Mouse (Mus musculus) left cerebral cortex, postnatal 14 days (tissue): Measurements from ENCODE around the gene Nsd1. TPM values are rescaled to one million over a fixed set of nuclear protein-coding genes. Genes with fewer than 3 reads are reported as not detected.
A peak's percentile ranks its signal among the peaks of the same experiment; 100 is the strongest.

Experiments
- DNase-seq, 2 experiments: peaks; one replicate each; pipeline ENCODE4 v3.0.0; 2021 to 2022; ENCODE audit warnings: low spot score in 2 of 2, mixed read lengths in 1 of 2
- intact Hi-C: fragments of 180-260 bp; cut with DNase I; formaldehyde crosslinking; loops from one replicate; pipeline ENCODE4 v1.15.1; 2025
- long read RNA-seq, 2 experiments: library from polyadenylated mRNA; stranded (forward); transcript quantifications; one replicate each; pipeline ENCODE4 v2.0.0; 2021
- total RNA-seq, 2 experiments: library from RNA; stranded (reverse); gene quantifications; 2 replicates each; pipeline ENCODE4 v1.2.3; 2021

Nsd1 gene
- 100 to 1,000 TPM; 135 to 140 TPM for total RNA-seq
- long read RNA-seq, experiment 1, partial matches to known transcripts: 2 of 28 reads
- long read RNA-seq, experiment 1, other reads (novel, unspliced or antisense): 26 of 28 reads
- long read RNA-seq, experiment 2, partial matches to known transcripts: 7 of 23 reads
- long read RNA-seq, experiment 2, other reads (novel, unspliced or antisense): 16 of 23 reads

DNA sequence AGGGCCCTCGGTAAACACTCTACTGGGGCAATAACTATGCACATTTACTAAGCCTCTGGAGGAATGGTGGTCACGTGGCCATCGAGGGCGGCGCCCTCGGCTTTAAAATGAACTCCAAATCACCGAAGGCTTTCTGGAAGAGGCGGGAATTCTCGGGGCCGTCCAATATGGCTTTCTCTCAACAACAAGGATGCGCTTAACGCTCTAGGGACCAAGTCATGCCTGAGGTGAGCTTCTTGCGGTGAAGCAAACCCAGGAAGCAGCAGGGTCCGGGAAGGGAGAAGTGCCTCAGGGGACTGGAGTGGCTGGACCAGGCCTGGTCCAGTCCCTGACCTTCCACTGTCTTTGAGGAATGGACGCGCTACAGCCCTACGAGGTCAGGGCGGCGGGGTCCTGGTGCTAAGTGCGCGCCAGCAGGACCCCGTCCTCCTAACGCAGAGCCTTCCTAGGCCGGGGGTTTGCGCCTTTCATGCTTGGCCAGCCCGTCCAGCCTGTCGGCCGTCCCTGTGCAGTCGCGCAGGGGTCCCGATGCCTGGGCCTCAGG is at the start of gene Nsd1:
Nsd1 (plus strand) TSS at position 134 of the 544 bp plus-strand sequence.
- DNase-seq: no peak
- intact Hi-C loops: no loop called here

DNA sequence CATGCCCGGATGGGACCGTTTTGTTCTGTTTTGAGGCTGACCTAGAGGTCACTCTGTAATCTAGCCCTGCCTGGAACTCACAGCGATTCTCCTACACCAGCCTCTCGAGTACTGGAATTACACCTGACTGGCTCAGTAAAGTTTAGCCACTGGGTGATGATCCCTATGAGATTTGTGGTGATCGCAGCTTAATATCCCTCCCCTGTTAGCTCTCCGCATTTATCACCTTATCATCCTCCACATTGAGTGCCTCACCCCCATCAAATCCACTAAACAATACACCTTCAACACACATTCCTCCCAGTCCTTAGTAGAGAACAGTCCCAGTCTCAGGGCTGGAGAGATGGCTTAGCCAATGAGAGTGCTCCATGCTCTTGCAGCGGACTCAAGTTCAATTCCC is 47.2 kb upstream of the Nsd1 start:
- intact Hi-C loops: no loop called here
- DNase-seq: no peak

DNA sequence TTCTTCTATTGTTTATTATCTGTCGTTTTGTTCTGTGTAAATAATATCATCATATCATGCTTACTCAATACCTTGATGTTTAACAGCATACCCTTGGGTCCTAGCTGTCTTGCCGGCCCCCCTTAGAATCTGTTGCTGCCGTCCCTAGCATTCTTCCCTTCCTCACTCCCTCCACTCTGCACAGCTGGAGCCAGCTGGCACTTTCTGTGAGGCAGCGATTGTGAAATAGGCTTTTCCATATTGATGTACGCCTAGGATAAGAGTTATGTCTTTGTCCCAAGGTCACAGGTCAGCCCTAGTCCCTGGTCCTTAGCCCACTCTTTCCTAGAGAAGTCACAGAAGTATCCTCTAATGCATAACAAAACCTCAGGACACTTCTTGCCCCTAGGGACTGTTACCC is 46.0 kb upstream of the Nsd1 start:
- DNase-seq: no peak
- intact Hi-C loops: no loop called here

DNA sequence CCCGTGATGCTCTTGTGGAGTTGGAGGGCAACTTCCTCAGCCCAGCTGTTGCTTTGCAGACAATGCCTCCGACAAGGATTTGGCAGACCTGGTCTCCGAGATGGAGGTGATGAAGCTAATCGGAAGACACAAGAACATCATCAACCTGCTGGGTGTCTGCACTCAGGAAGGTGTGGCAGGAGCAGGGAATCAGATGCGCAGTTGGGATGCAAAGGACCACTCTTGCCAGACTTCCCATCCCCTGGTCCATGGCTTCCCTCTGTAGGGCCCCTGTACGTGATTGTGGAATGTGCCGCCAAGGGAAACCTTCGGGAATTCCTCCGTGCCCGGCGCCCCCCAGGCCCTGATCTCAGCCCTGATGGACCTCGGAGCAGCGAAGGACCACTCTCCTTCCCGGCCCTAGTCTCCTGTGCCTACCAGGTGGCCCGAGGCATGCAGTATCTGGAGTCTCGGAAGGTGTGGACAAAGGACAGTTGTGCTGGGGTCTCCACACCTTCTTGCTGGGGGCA is 43.7 kb upstream of the Nsd1 start:
- intact Hi-C loops: no loop called here
- no peak for DNase-seq

DNA sequence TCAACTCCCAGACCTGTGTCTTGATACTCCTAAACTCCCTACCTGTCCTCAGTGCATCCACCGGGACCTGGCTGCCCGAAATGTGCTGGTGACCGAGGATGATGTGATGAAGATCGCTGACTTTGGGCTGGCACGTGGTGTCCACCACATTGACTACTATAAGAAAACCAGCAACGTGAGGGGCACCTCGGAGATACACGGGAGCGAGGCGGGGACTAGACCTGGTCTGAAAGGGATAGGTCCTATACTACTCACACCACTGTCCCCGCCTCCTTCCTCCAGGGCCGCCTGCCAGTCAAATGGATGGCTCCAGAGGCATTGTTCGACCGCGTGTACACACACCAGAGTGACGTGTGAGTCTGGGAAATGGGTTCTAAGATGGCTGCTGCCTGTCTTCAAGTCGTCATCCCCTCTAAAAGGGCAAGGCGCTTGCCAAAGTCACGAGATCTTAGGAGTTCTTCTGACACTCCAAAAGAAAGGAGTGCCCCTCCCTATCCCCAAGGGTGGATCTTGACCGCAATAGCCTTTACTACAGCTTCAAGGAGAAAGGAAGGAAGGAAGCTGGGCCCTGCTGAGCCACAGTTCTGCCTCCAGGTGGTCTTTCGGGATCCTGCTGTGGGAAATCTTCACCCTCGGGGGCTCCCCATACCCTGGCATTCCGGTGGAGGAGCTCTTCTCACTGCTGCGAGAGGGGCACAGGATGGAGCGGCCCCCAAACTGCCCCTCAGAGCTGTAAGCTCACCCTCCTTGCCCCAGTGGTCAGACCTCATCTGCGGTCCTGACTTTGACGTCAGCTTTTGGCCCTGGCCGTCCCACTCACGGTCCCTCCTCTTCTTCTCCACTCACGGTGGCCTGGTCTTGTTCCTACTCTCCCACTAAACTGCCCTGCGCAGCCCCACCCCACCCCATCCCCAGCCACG is 42.5 kb upstream of the Nsd1 start:
- intact Hi-C loops: no loop called here
- DNase-seq: no peak

DNA sequence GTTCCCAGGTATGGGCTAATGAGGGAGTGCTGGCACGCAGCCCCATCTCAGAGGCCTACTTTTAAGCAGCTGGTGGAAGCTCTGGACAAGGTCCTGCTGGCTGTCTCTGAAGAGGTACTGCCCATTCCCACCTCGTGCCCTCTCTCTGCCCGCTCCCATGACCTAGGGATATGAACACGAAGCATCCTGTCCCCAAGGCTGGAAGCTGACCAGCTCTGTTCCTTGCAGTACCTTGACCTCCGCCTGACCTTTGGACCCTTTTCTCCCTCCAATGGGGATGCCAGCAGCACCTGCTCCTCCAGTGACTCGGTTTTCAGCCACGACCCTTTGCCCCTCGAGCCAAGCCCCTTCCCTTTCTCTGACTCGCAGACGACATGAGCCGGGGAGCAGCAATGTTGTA is 41.8 kb upstream of the Nsd1 start:
- intact Hi-C loops: no loop called here

DNA sequence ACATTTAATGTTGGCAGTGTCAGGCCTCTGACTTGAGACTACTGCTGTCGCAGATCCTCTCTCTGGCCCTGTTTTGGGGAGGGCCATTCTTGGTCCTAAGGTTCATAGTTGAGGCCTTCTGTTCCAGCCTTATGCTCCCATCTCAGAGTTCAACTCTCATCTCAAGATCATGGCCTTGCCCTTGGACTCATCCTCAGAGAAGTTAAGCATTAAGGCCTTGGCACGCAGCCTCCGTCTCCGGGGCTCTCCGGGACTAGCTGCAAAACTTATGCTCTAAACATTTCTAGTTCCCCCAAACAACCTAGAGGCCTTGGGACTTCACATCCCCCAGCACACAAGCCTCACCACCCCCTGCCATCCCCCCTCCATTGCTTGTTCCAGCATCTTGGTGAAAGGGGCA is 41.3 kb upstream of the Nsd1 start:
- intact Hi-C loops: no loop called here
- DNase-seq: no peak

More for the DNA sequence above, 41.8 kb upstream of the Nsd1 start:
- no peak for DNase-seq

DNA sequence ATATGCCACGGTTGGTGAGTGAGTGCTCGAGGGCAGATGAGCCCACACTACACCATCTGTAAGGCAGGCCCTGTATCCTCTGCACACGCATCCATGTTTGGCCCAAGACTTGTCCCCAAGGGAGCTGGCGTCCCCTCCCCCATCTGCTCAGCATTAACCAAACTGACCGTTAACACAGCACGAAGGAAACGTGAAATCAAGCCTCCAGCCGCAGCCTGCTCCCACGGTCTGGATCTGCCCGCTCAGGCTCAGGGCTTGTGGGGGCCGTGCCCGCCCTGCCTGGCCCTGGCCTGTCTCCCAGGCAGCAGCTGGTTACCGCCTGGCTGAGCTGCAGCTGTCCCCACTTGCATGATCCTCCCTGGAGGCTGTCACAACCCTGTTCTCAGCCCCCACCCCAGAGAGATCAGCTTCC is 40.6 kb upstream of the Nsd1 start:
- DNase-seq: peak; percentile 37 to 48
- intact Hi-C loops: no loop called here

DNA sequence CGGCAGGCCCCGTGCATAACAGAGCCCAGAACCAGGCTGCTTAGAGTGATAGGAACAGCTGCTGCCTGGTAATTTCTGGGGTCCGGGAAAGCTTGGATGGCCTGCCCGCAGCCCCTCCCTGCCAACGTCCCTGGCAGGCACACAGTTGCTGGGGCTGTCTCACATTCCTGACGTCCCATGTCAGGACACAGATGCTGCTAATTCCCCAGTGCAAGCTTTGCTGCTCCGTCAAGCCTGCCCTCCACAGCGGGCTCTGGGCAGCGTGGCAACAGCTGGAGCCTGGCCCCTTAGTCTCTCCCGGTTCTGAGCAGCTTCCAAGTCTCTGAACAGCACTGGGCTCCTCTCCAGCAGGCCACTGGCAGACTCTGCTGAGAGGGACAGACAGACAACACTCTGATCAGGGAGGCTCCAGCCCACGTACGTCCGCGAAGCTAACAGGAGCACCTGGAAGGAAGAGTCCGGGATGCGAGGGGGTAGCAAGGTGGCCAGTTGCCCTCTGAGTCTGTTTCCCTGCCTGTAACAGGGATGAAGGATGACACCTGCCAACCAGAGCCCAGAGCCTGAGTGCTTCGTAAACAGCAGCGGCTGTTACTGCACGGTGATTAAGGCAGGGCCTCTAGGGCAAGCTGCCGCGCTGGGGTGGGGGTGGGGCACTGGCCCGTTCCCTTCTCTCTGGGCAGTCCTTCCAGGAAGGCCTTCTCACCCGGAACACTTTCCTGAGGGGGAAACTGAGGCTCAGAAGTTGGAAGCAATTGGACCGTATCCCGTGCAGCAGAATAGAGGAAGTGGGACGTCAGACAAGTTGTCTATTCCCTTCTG is 37.9 kb upstream of the Nsd1 start:
- DNase-seq: peak; percentile 45 to 69
- intact Hi-C loops: loop anchor here (5.0 kb wide), 1 partner anchor 64 kb away; the partner anchor contains the start of gene Zfp346

DNA sequence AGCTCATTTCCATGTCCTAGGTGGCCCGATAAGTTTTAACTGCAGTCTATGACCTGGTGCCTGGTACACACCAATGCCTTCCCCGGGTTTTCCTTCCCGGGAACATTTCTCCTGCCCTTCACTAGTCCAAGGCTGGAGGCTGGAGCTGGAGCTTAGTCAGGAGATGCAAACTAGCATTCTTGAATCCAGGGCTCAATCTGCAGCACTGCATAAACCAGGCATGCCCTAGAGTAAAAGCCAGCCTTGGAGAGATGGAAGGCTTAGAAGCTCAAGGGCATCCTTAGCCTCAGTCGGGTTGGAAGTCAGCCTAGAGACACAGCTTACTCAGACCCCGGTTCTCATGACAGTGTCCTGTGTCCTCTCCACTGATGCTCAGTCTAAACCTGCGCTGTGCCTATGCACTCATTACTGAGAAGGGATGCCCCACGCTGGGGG is 37.2 kb upstream of the Nsd1 start:
- intact Hi-C loops: loop anchor here (5.0 kb wide), 1 partner anchor 65 kb away; the partner anchor contains the start of gene Zfp346
- DNase-seq: no peak

DNA sequence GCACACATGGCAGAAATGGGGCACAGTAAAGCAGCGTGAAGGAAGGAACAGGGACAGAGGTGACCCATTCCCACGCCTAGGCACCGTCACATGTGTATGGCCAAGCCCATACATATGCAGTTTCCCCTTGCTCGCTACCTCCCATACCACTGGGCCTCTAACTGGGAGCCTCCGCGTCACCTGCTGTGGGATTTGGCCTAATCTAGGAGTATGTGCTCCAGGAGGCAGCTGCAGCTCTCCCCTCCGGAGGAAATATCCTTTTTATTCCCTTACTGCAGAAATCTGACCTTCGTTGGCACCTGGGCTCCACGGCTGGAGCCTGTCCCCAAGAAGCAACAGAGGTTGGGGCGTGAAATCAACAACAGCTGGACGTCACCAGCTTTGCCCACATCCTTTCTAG is 35.2 kb upstream of the Nsd1 start:
- DNase-seq: no peak
- intact Hi-C loops: loop anchor here (5.0 kb wide), 1 partner anchor 67 kb away; the partner anchor contains the start of gene Zfp346

DNA sequence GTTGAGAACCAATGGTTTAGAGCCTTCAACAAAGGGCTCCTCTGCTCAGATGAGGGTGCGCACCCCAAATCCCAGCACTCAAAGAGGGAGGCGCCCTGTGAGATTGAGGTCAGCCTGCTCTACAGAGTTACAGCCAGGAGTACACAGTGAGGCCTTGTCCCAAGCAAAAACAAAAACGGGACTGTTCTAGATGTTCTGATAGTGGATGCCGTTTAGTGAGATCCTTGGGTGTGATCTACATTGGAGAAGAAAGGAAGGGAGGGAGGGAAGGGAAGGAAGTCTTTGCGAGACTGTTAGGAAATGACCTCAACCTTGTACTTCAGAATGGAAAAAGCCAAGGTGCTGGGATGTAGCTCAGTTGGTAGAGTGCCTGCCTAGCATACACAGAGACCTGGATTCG is 33.3 kb upstream of the Nsd1 start:
- intact Hi-C loops: loop anchor here (5.0 kb wide), 1 partner anchor 39 kb away; no protein-coding TSS in a partner anchor
- no peak for DNase-seq

DNA sequence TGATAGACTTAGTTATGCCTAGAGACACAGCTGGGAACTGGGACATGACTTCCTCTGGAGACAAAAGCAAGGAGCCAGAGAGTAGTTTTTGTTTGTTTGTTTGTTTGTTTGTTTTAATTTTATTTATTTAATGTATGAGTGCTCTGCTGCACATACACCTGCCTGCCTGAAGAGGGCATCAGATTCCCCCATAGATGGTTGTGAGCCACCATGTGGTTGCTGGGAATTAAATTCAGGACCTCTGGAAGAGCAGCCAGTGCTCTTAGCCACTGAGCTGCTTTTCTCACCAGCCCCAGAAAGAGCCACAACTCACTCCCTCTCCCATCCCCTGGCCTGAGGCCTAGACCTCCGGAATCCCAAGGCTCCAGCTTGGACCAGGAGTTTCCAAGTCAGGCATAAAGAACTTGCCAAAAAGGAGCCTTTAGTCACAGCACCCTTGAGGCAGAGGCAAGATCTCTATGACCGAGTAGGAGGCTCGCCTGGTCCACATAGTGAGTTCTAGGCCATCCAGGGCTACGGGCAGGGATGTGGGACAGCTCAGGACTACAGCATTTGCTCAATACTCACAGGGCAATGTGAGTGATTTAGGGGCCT is 31.6 kb upstream of the Nsd1 start:
- intact Hi-C loops: loop anchor here (2.0 to 5.0 kb wide), 2 partner anchors 41 to 379 kb away; no protein-coding TSS in a partner anchor
- no peak for DNase-seq

DNA sequence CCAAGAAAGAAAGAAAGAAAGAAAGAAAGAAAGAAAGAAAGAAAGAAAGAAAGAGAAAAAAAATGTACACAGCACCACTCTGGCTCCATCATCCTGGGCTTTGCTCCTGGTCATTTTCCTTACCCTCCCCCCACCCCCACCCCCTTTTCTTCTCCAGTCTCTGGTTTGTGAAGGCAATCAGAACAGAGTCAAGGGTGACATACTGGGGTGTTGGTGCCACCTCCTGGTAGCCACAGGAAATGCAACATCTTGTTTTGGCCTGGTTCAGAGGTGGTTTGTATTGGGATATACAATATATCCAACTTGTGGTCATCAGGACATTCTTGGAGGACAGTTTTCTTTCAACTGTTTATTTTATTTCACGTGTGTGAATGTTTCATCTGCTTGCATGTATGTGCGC is 31.0 kb upstream of the Nsd1 start:
- peak; percentile 71 to 79 for DNase-seq
- intact Hi-C loops: loop anchor here (2.0 to 5.0 kb wide), 2 partner anchors 41 to 380 kb away; no protein-coding TSS in a partner anchor

DNA sequence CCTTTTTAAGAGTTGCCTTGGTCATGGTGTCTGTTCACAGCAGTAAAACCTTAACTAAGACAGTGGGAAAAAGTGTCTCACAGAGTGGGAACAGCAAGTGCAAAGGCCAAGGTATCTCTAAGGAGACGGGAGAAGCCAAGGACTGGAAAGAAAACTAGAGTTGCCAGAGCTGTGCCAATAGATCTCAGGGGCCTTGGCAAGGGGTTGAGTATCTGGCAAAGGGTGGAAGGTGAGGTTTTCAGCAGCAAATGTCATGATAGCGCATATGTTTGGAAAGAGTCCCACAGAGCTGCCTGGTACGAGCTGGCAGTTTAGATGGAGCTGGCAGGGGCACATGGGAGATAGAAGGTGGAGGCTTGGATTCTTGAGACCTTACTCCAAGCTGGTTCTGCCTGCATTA is 30.0 kb upstream of the Nsd1 start:
- DNase-seq: no peak

DNA sequence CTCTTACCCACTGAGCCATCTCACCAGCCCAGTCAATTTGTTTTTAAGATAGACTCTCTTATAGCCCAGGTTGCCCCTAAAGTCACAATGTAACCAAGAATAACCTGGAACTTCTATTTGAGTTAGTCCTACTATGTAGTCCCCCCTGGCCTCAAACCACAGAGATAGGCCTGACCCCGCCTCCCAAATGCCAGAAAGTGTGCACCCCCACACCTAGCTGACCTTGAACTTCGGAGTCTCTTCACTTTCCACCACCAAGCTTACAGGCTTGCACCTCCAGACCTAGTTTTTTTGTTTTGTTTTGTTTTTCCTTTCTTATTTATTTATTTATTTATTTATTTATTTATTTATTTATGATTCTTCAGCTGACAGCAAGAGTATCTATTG is 27.8 kb upstream of the Nsd1 start:
- intact Hi-C loops: no loop called here
- DNase-seq: no peak

More for the DNA sequence above, 30.0 kb upstream of the Nsd1 start:
- intact Hi-C loops: loop anchor here (2.0 to 5.0 kb wide), 2 partner anchors 42 to 381 kb away; no protein-coding TSS in a partner anchor

DNA sequence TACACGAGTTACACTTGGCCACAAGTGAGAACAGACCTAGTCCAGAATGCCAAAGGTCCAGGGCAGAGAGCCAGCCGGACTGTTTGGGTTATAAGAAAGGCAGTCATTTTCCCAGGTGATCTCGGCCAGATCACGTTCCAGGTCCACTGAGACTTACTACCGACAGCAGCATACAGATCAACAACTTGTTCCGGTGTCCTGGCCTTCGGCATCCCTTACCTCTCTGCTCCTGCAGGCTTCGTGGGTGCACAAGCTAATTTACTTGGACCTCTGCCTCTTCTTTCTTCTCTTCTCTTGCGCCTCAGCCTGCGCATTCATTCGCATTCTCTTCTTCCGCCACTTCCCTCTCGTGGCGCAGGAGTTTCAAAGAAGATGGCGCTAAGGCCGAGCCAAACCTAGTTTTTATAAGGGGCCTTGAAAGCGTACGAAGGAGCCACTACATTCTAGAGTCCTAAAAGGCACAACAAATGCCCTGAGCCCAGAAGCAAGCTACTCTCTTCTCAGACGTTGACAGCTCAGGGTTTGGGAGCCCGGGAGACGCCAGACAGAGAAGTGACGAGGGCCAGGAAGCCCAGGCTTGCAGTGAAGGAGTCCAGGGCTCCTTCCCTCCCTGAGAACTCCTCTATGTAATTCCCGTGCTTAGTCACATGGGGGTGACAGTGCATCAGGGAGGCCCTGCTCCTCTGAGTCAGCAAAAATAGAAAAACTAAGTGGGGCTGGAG is 27.2 kb upstream of the Nsd1 start:
- intact Hi-C loops: no loop called here

DNA sequence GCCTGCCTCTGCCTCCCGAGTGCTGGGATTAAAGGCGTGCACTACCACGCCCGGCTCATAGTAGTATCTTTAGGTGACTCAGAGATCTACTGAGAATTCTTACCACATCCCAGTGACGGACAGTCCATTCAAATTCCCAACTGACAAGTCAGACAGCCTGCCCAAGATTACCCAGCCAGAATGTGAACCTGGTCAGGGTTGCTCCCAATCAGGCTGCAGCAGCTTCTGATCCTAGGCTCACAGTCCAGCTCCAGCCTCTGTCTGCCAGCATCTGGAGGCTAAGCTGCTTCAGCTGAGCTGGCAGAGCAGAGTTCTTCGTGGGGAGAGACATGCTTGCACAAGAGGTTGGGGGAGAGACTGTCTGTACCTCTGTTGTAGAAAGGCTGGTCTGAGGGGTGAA is 26.2 kb upstream of the Nsd1 start:
- no peak for DNase-seq
- intact Hi-C loops: no loop called here

More for the DNA sequence above, 27.2 kb upstream of the Nsd1 start:
- peak; percentile 60 to 76 for DNase-seq
